Mouse (Mus musculus) adrenal gland, postnatal 25 days (tissue): ENCODE measurements at regions not wholly inside any gene's neighbourhood (a gene's known extent, or its start where the extent isn't known, plus 50 kb on each side); places are given as distances from the start of the nearest gene placed in this dataset.
A peak's percentile ranks its signal among the peaks of the same experiment; 100 is the strongest.

Source experiments
- DNase-seq: peaks from one replicate; pipeline ENCODE4 v3.0.0; 2021; ENCODE audit warnings: mixed read lengths

- DNase-seq: no peak
Observed at GRCm38 (mm10) chr12:26143411-26143810, 271.6 kb downstream of the Rnf144a start.

GRCm38 (mm10) chr12:26130811-26131210 lies 284.2 kb downstream of the Rnf144a start:
- no peak for DNase-seq

DNA sequence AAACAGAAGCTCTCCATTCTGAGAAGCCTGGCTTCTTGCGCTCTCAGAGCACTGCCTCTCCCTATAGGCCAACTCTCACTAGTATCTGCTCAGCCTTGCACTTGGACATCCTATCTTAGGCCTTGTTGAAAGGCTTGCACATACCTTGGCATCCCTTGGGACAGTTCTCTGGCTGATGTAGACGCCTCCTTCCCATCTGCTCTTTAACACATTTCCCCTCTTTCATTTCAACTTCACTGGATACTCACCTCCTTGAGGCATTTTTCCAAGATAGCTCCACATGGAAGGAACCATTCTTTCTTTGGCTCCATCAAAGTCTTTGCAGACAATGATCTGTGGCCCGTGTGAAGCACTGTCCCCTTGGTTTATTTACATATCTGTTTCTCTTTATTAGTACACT lies 285.0 kb downstream of the Rnf144a start:
- no peak for DNase-seq

- no peak for DNase-seq
Observed at GRCm38 (mm10) chr12:26129511-26129910, 285.5 kb downstream of the Rnf144a start.

GRCm38 (mm10) chr12:26128851-26129250 lies 286.2 kb downstream of the Rnf144a start:
- no peak for DNase-seq

DNA sequence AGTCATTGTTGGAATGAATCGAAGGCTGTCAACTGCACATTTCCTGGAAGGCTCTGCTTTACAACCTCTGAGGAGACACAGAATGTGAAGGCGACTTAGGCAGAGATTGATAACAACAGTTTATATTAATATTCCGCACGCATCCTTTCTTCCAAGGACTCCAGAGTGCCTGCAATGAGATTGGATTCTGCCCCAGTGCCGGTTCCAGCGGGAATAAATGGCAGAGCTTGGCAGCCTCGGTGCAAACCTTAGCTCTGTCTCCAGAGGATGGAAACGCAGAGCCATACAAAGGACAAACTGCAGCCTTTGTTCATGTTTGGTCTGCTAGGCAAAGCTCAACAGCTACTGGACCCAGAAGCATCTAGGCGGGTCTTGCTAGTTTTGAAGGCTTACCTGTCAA lies 288.8 kb downstream of the Rnf144a start:
- no peak for DNase-seq

GRCm38 (mm10) chr12:26124211-26124610 lies 290.8 kb downstream of the Rnf144a start:
- no peak for DNase-seq

DNA sequence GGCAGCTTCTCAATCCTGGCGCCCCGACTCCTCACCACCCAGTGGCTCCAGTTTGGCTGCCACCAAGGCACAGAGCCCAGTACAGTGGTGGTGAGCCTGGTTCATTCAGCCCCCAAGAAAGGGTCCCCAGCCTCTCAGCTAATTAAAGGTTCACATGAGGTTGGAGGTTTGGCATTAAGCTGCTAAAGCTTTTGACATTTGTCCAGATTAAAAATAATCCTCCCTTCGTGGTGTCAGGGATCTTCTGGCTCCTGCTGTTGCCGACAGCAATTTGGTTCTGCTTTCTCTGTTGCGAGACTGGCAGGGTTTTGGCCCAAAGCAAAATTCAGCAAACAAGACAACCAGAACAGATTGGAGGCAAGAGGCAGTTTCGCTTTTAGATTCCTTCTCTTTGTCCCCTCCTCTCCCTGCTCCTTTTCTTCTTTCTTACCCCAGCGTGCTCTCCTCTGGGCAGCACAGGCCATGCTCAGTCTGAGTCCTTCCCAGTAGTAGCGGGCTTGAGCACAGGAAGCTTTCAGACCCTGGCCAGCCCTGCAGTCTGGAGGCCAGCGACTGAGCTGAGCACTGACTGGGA lies 299.6 kb downstream of the Rnf144a start:
- DNase-seq: no peak

DNA sequence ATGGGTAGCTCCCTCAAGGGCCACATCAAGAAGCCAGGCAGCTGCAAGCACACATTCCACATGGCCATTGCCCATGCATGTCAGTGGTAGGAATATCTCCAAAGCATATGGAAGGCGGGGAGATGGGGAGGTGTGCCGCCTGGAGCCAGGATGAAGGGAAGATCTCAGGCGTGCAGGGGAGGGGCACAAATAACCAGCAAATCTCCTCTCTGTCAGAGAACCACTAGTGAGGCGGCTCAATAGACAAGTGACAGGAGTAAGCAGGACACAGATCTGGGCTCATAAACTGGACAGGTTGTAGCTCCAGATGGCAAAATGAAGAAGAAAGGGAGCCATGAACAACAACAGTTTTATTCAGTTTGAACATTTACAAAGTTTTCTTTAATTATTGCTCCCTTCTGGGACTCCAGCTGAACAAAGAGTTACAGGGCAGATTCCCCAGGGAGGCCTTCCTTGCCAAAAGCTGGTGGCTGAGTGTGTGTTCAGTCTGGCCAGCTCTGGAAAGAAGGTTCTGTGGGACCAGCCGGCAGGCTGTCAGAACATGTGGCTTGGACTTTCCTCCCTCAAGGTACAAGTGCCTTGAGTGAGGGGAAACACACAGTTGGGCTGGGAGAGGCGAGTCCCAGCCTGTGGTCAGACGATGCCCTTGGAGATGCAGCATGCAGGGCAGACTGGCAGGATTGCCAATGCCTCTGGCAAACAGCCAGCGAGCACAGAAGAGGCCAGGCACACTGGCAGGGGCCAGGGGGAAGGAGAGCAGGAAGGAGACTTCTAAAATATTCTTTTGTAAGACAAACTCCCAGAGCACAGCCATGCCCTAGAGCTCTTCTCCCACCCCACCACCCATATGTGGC lies 302.7 kb downstream of the Rnf144a start:
- peak; percentile 76 for DNase-seq

- no peak for DNase-seq
Observed at GRCm38 (mm10) chr12:26109866-26110265, 305.2 kb downstream of the Rnf144a start.

DNA sequence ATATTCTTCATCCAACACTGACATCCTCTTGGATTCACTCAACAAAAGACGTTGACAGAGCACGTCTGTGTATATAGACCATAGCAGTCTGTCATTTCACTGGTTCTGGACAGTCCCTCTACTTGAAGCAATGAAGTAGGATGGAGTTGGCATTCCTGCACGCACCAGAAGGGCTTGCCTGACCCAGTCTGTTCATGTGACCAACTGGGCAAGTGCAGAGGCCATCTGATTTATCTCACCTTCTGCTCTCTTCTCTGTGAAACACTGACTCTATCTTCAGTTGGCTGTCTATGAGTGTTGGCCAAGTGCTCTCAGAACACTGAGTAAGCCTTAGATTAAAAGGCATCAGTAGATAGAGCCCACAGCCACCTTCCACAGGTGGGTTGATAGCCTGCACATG lies 310.7 kb downstream of the Rnf144a start:
- no peak for DNase-seq

DNA sequence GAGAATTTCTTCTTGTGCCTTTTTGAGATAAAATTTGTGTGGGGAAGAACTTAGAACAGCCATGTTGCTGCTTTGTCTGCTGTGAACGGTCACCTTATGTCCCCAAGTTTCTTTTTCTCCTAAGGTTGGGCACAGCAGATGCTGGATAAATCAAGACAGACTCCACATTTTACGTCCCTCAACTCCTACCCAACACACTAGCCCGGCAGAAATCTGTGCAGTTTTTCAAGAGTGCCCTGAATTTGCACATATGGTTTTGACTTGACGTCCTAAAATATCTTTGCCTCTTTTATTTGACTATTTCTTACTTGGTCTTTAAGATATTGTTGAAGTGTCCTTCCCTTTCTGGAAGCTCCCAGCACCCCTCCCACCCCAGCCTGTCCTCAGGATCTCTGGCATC lies 312.7 kb downstream of the Rnf144a start:
- DNase-seq: no peak

DNA sequence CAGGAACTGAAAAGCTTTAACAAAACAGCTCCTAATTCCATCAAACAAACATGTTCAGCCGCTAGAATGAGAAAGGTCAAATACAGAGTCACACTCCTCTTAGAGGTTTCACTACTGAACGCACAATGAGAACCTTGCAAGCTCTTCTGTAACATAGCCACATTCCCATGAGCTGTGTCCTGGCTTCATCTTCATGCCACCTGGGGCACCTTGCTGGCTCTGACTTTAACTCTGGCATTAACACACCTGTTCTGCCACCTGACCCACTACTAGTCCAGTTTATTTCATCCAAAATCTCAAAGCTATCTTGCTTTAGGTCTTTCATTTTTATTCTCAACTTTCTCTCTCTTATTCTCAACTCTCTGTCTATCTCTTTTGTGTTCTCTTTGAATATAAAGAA lies 314.9 kb downstream of the Rnf144a start:
- DNase-seq: no peak

- no peak for DNase-seq
Observed at GRCm38 (mm10) chr12:26099176-26099575, 315.9 kb downstream of the Rnf144a start.

- DNase-seq: no peak
Observed at GRCm38 (mm10) chr12:26092311-26092710, 322.7 kb downstream of the Rnf144a start.

DNA sequence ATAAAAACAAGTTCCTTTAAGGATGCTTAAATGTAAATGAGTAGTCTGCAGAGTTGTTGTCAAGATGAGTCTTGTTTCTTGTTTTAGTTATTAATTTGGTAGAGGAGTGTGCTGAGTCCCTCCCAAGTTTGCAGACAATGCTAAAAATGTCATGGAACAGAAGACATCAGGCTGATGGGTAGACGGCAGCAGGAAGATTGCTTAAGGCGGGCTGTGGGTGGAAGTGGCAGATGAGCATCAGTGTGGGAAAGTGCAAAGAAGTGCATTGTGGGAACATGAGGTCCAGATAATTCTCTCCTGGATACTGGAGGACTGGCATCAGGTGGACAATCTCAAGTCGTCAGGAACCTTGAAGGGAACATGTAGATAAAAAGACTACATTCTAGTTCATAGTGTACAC lies 323.2 kb downstream of the Rnf144a start:
- no peak for DNase-seq

- no peak for DNase-seq
Observed at GRCm38 (mm10) chr12:26088389-26088788, 326.7 kb downstream of the Rnf144a start.

- no peak for DNase-seq
Observed at GRCm38 (mm10) chr12:26086923-26087322, 328.1 kb downstream of the Rnf144a start.

- DNase-seq: no peak
Observed at GRCm38 (mm10) chr12:26086414-26086813, 328.6 kb downstream of the Rnf144a start.

DNA sequence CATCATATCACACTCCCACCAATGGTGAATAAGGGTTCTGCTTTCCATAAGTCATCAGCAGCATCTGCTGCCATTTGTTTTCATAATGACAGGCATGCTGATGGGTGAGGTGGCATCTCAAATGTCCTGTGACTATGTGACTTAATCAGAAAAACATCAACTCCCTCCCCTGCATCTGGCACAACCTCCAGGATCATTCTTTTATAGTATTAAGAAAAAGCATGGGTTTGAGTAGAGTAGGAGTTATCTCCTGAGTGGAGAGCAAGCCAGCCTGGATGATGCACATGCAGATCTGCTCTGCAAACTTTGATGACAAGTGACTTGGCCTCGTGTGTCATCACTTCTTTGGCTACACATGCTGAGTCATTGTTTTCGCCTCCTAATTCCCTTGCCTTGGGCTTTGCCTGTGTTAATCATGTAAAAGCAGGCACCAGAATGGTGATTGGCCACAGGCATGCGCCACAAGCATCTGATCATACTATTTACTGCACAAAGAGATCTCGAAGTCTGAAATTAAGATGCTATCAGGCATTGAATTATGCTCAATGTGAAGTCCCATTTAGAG lies 335.9 kb downstream of the Rnf144a start:
- no peak for DNase-seq

GRCm38 (mm10) chr12:26075638-26076254 lies 339.3 kb downstream of the Rnf144a start:
- no peak for DNase-seq

DNA sequence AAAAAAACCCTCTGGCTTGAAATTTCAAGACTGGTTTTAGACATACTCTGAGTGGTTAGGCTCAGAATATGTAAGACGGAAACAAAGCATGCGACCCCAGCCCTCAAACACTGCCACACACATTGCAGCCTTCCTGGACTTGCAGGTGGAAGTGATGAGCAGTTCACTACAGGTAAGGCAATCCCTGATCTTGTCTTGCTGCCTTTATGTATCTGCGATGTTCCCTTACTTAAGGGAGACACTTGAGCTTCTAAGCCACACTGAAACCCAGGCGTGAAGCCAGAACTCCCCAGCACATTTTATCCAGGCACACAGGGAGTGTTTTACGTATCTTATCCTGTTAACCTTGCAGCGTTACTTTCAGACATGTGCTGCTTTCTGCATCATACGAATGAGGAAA lies 342.9 kb downstream of the Rnf144a start:
- no peak for DNase-seq

DNA sequence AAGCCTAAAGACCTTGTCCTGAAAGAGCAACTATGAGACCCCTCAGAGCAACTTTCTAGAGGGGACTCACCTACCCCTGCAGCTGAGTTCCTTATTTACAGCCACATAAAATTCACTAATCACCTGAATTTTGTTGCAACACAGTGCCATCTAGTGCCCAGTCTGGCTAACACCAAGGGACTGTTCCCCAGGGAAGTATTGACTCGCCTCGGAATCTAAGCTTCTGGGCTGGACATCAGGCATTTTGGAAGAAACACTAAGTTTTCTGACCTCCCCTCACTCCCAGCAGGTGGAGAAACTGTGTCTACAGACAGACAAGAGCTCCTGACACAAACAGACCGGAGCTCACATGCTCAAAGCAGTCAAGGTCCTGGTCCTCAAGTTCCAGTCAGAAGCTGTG lies 343.4 kb downstream of the Rnf144a start:
- DNase-seq: peak; percentile 54
